Mouse (Mus musculus): ENCODE measurements around the gene Enpp3. TPM values are rescaled to one million over a fixed set of nuclear protein-coding genes. Genes with fewer than 3 reads are reported as not detected.

Gene Enpp3
- polyA plus RNA-seq, 1 experiment from 2014 or later, result 10.9 TPM

GRCm38 (mm10) chr10:24825456-24826081, 17.1 kb downstream of the Enpp3 start:
- DNase-seq (ENCODE audit: low spot score) (no peak), ATAC-seq (replicated peaks; ENCODE audit: low FRiP score, low TSS enrichment, low read depth) (no peak)
- Histone ChIP-seq H3K27ac (ENCODE audit: low read depth) (no peak overlapping the region), H3K9ac (ENCODE audit: low read length) (no peak overlapping the region), H3K4me3 (ENCODE audit: low read depth, low read length) (no peak overlapping the region), H3K9me3 (ENCODE audit: control insufficient read depth, low read length) (no peaks in the 10 kb centered on the region), H3K4me1 (replicated peaks; ENCODE audit: control insufficient read depth, insufficient read depth, low read length) (no peaks in the 10 kb centered on the region), H3K36me3 (ENCODE audit: control insufficient read depth, insufficient read depth, low read length) (no peaks in the 10 kb centered on the region), H3K27me3 (replicated peaks; ENCODE audit: control insufficient read depth, insufficient read depth, low read length) (no peaks in the 10 kb centered on the region), H3K4me2 (ENCODE audit: low read length) (no peak overlapping the region)
- WGBS, result 65% methylated on average over 7 of the region's 7 CpGs

GRCm38 (mm10) chr10:24824621-24825020, 18.0 kb downstream of the Enpp3 start:
- Histone ChIP-seq H3K9me3 (ENCODE audit: control insufficient read depth, low read length) (no peaks in the 10 kb centered on the region), H3K4me2 (ENCODE audit: low read length) (no peak overlapping the region), H3K27ac (ENCODE audit: low read depth) (no peak overlapping the region), H3K36me3 (ENCODE audit: control insufficient read depth, insufficient read depth, low read length) (no peaks in the 10 kb centered on the region), H3K4me1 (replicated peaks; ENCODE audit: control insufficient read depth, insufficient read depth, low read length) (no peaks in the 10 kb centered on the region), H3K9ac (ENCODE audit: low read length) (no peak overlapping the region), H3K4me3 (ENCODE audit: low read depth, low read length) (no peak overlapping the region), H3K27me3 (replicated peaks; ENCODE audit: control insufficient read depth, insufficient read depth, low read length) (no peaks in the 10 kb centered on the region)
- DNase-seq (ENCODE audit: low spot score), result no peak
- 89% methylated on average over 8 of the region's 8 CpGs for WGBS
- ATAC-seq (replicated peaks; ENCODE audit: low FRiP score, low TSS enrichment, low read depth), result no peak

GRCm38 (mm10) chr10:24823697-24824535, 18.7 kb downstream of the Enpp3 start:
- no peak overlapping the region for H3K9ac ChIP-seq (ENCODE audit: low read length)
- no peaks in the 10 kb centered on the region for H3K4me1 ChIP-seq (replicated peaks; ENCODE audit: control insufficient read depth, insufficient read depth, low read length)
- WGBS, result 66% methylated on average over 16 of the region's 16 CpGs
- H3K27me3 ChIP-seq (replicated peaks; ENCODE audit: control insufficient read depth, insufficient read depth, low read length), result no peaks in the 10 kb centered on the region
- 0 out of 2 replicates have a peak, but pooled peaks have one; percentile 40 for ATAC-seq (replicated peaks; ENCODE audit: low FRiP score, low TSS enrichment, low read depth)
- no peak for DNase-seq (ENCODE audit: low spot score)
- H3K4me3 ChIP-seq (ENCODE audit: low read depth, low read length), result no peak overlapping the region
- H3K27ac ChIP-seq (ENCODE audit: low read depth), result no peak overlapping the region
- no peaks in the 10 kb centered on the region for H3K9me3 ChIP-seq (ENCODE audit: control insufficient read depth, low read length)
- H3K36me3 ChIP-seq (ENCODE audit: control insufficient read depth, insufficient read depth, low read length), result no peaks in the 10 kb centered on the region
- no peak overlapping the region; the same call in 1 of the 2 replicates for H3K4me2 ChIP-seq (ENCODE audit: low read length)

GRCm38 (mm10) chr10:24823265-24823664, 19.4 kb downstream of the Enpp3 start:
- Histone ChIP-seq H3K36me3 (ENCODE audit: control insufficient read depth, insufficient read depth, low read length) (no peaks in the 10 kb centered on the region), H3K9ac (ENCODE audit: low read length) (no peak overlapping the region), H3K9me3 (ENCODE audit: control insufficient read depth, low read length) (no peaks in the 10 kb centered on the region), H3K4me2 (ENCODE audit: low read length) (no peak overlapping the region; the same call in 1 of the 2 replicates), H3K4me1 (replicated peaks; ENCODE audit: control insufficient read depth, insufficient read depth, low read length) (no peaks in the 10 kb centered on the region), H3K4me3 (ENCODE audit: low read depth, low read length) (no peak overlapping the region), H3K27me3 (replicated peaks; ENCODE audit: control insufficient read depth, insufficient read depth, low read length) (no peaks in the 10 kb centered on the region), H3K27ac (ENCODE audit: low read depth) (no peak overlapping the region)
- WGBS, result 28% methylated on average over 1 of the region's 1 CpGs
- DNase-seq (ENCODE audit: low spot score) (no peak), ATAC-seq (replicated peaks; ENCODE audit: low FRiP score, low TSS enrichment, low read depth) (no peak)

- no peak for ATAC-seq (replicated peaks; ENCODE audit: low FRiP score, low TSS enrichment, low read depth)
- Histone ChIP-seq H3K9ac (ENCODE audit: low read length) (no peak overlapping the region), H3K4me3 (ENCODE audit: low read depth, low read length) (no peak overlapping the region), H3K9me3 (ENCODE audit: control insufficient read depth, low read length) (no peaks in the 10 kb centered on the region), H3K27me3 (replicated peaks; ENCODE audit: control insufficient read depth, insufficient read depth, low read length) (no peaks in the 10 kb centered on the region), H3K36me3 (ENCODE audit: control insufficient read depth, insufficient read depth, low read length) (no peaks in the 10 kb centered on the region), H3K4me2 (ENCODE audit: low read length) (no peak overlapping the region), H3K4me1 (replicated peaks; ENCODE audit: control insufficient read depth, insufficient read depth, low read length) (no peaks in the 10 kb centered on the region), H3K27ac (ENCODE audit: low read depth) (no peak overlapping the region)
- no peak for DNase-seq (ENCODE audit: low spot score)
- WGBS, result 57% methylated on average over 1 of the region's 1 CpGs
Observed at GRCm38 (mm10) chr10:24822842-24823241, 19.8 kb downstream of the Enpp3 start.

- H3K9ac ChIP-seq (ENCODE audit: low read length), result no peak overlapping the region
- DNase-seq (ENCODE audit: low spot score), result no peak
- H3K27ac ChIP-seq (ENCODE audit: low read depth), result no peak overlapping the region
- ATAC-seq (replicated peaks; ENCODE audit: low FRiP score, low TSS enrichment, low read depth), result no peak
- H3K27me3 ChIP-seq (replicated peaks; ENCODE audit: control insufficient read depth, insufficient read depth, low read length), result no peaks in the 10 kb centered on the region
- WGBS, result 63% methylated on average over 4 of the region's 4 CpGs
- H3K36me3 ChIP-seq (ENCODE audit: control insufficient read depth, insufficient read depth, low read length), result no peaks in the 10 kb centered on the region
- no peaks in the 10 kb centered on the region for H3K4me1 ChIP-seq (replicated peaks; ENCODE audit: control insufficient read depth, insufficient read depth, low read length)
- H3K4me2 ChIP-seq (ENCODE audit: low read length), result no peak overlapping the region
- no peaks in the 10 kb centered on the region for H3K9me3 ChIP-seq (ENCODE audit: control insufficient read depth, low read length)
- H3K4me3 ChIP-seq (ENCODE audit: low read depth, low read length), result no peak overlapping the region
Observed at GRCm38 (mm10) chr10:24821990-24822676, 20.5 kb downstream of the Enpp3 start.

GRCm38 (mm10) chr10:24819526-24819925, 23.1 kb downstream of the Enpp3 start:
- H3K4me3 ChIP-seq (ENCODE audit: low read depth, low read length), result no peak overlapping the region
- no peak for ATAC-seq (replicated peaks; ENCODE audit: low FRiP score, low TSS enrichment, low read depth)
- H3K9me3 ChIP-seq (ENCODE audit: control insufficient read depth, low read length), result no peaks in the 10 kb centered on the region
- no peak overlapping the region for H3K9ac ChIP-seq (ENCODE audit: low read length)
- 82% methylated on average over 3 of the region's 3 CpGs for WGBS
- no peaks in the 10 kb centered on the region for H3K36me3 ChIP-seq (ENCODE audit: control insufficient read depth, insufficient read depth, low read length)
- H3K4me2 ChIP-seq (ENCODE audit: low read length), result no peak overlapping the region
- no peak for DNase-seq (ENCODE audit: low spot score)
- no peak overlapping the region for H3K27ac ChIP-seq (ENCODE audit: low read depth)
- H3K27me3 ChIP-seq (replicated peaks; ENCODE audit: control insufficient read depth, insufficient read depth, low read length), result no peaks in the 10 kb centered on the region
- H3K4me1 ChIP-seq (replicated peaks; ENCODE audit: control insufficient read depth, insufficient read depth, low read length), result no peaks in the 10 kb centered on the region

GRCm38 (mm10) chr10:24810639-24811038, 32.0 kb downstream of the Enpp3 start:
- Histone ChIP-seq H3K4me2 (ENCODE audit: low read length) (no peak overlapping the region), H3K4me1 (replicated peaks; ENCODE audit: control insufficient read depth, insufficient read depth, low read length) (no peaks in the 10 kb centered on the region), H3K4me3 (ENCODE audit: low read depth, low read length) (no peak overlapping the region), H3K9ac (ENCODE audit: low read length) (no peak overlapping the region), H3K36me3 (ENCODE audit: control insufficient read depth, insufficient read depth, low read length) (no peaks in the 10 kb centered on the region), H3K27me3 (replicated peaks; ENCODE audit: control insufficient read depth, insufficient read depth, low read length) (no peaks in the 10 kb centered on the region), H3K27ac (ENCODE audit: low read depth) (no peak overlapping the region), H3K9me3 (ENCODE audit: control insufficient read depth, low read length) (no peaks in the 10 kb centered on the region)
- 59% methylated on average over 10 of the region's 10 CpGs for WGBS
- no peak for DNase-seq (ENCODE audit: low spot score)
- no peak for ATAC-seq (replicated peaks; ENCODE audit: low FRiP score, low TSS enrichment, low read depth)
